Comparison of ENCODE assay signal across 8 mouse cellular contexts in the genomic region with DNA sequence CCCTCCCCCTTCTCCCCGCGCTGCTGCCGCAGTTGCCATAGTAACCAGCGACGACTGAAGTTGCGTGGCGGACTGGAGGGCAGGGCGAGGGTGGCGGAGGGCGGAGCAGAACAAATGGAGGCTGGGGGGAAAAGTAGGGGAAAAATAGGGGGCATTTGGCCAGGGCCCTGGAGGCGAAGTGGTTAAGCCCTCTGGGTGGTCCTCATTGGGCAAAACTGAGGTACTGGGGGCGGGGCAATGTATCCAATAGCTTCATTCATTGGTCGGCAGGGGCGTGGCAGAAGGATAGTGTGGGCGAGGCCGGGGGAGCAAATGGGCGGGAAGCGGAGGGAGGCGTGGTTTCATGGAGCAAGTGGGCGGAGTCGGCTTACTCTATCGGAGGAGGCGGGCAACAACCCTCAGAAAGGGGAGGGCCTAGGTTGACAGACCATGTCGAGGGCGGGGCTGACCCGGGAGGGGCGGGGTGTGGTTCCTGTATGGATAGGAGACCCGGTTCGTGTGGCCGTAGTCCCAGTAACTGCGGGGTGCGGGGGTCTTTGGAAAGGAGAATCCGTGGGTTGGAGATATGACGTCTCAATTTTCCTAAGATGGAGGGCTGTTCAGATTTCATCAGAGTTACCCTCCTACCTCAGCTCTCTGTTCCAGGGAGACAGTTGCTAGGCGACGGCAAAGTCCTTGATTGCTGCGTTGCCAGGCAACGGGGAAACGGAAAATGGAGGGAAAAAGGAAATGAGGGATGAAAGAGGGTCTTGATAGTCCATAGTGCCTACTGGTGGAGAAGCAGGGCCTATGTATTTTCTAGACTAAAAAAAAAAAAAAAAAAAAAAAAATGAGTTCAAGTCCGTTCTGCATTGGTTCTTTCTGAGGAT. TPM values are rescaled to one million over a fixed set of nuclear protein-coding genes. Genes with fewer than 3 reads are reported as not detected.
DNase-seq lines count a peak whose midpoint lies in the region; ATAC-seq and TF ChIP-seq lines count a peak whose summit lies in the region.

No protein-coding gene starts in this region.

- H3K9ac ChIP-seq in embryonic facial prominence, embryonic 14.5 days (ENCODE audit: low read depth, low read length), result peak overlapping the region; percentile 41
- H3K9ac ChIP-seq in limb, embryonic 14.5 days (ENCODE audit: low read depth, low read length, severe bottlenecking), result 0 out of 2 replicates have a peak overlapping the region, but pooled peaks have one; percentile 21
- peak overlapping the region; percentile 42 for H3K9ac ChIP-seq in midbrain, postnatal 0 days (replicated peaks; ENCODE audit: low read length, poor library complexity, severe bottlenecking)

- H3K9me3 ChIP-seq in embryonic facial prominence, embryonic 14.5 days (ENCODE audit: control insufficient read depth, low read length), result no peaks in the 10 kb centered on the region
- H3K9me3 ChIP-seq in limb, embryonic 14.5 days (ENCODE audit: control insufficient read depth, low read length), result no peaks in the 10 kb centered on the region
- H3K9me3 ChIP-seq in midbrain, postnatal 0 days (ENCODE audit: low read length), result no peaks in the 10 kb centered on the region

- no peaks in the 10 kb centered on the region for H3K27me3 ChIP-seq in embryonic facial prominence, embryonic 14.5 days (replicated peaks; ENCODE audit: control insufficient read depth, insufficient read depth, low read length)
- no peaks in the 10 kb centered on the region for H3K27me3 ChIP-seq in limb, embryonic 14.5 days (ENCODE audit: control insufficient read depth, insufficient read depth, low read length)
- no peaks in the 10 kb centered on the region for H3K27me3 ChIP-seq in midbrain, postnatal 0 days (ENCODE audit: insufficient read depth, low read length)

- TF ChIP-seq CTCF in midbrain, postnatal 0 days (IDR thresholded peaks at IDR 0.05), result peak; percentile 61

- peak; percentile 96 for DNase-seq in 3T3-L1 (ENCODE audit: low read depth, low spot score)
- DNase-seq in adrenal gland, postnatal 4 days (ENCODE audit: low spot score in 2 of 2), result peak; percentile 93 to 94
- peak; percentile 99 for DNase-seq in embryonic facial prominence, embryonic 14.5 days (ENCODE audit: low spot score)
- DNase-seq in heart, adult 8-10 months (ENCODE audit: low spot score), result peak; percentile 93
- DNase-seq in kidney, adult 9 months, result peak; percentile 98
- peak; percentile 99 for DNase-seq in limb, embryonic 14.5 days (ENCODE audit: low spot score)
- peak; percentile 100 for DNase-seq in midbrain, postnatal 0 days (ENCODE audit: low spot score)
- DNase-seq in spleen, postnatal 14 days (ENCODE audit: low spot score in 2 of 2), result peak; percentile 86 to 91

- H3K36me3 ChIP-seq in embryonic facial prominence, embryonic 14.5 days (ENCODE audit: control insufficient read depth, insufficient read depth, low read length), result no peaks in the 10 kb centered on the region
- H3K36me3 ChIP-seq in limb, embryonic 14.5 days (ENCODE audit: control insufficient read depth, insufficient read depth, low read length), result no peaks in the 10 kb centered on the region
- no peaks in the 10 kb centered on the region for H3K36me3 ChIP-seq in midbrain, postnatal 0 days (ENCODE audit: insufficient read depth, low read length)

- WGBS in embryonic facial prominence, embryonic 14.5 days, result 2% methylated on average over 40 of the region's 40 CpGs
- WGBS in limb, embryonic 14.5 days, result 2% methylated on average over 40 of the region's 40 CpGs
- WGBS in midbrain, postnatal 0 days, result under 1% methylated on average over 39 of the region's 40 CpGs

- peaks cover 46% of the 10 kb centered on the region for H3K4me1 ChIP-seq in embryonic facial prominence, embryonic 14.5 days (ENCODE audit: control insufficient read depth, insufficient read depth, low read length)
- peaks cover 56% of the 10 kb centered on the region for H3K4me1 ChIP-seq in limb, embryonic 14.5 days (ENCODE audit: control insufficient read depth, insufficient read depth, low read length)
- peaks cover 27% of the 10 kb centered on the region for H3K4me1 ChIP-seq in midbrain, postnatal 0 days (ENCODE audit: insufficient read depth, low read length)

- ATAC-seq in embryonic facial prominence, embryonic 14.5 days (ENCODE audit: low read depth), result peak; percentile 61
- peak; percentile 72 for ATAC-seq in limb, embryonic 14.5 days (ENCODE audit: low FRiP score, low read depth)
- peak; percentile 87 for ATAC-seq in midbrain, postnatal 0 days (ENCODE audit: low FRiP score)

- H3K4me3 ChIP-seq in embryonic facial prominence, embryonic 14.5 days (ENCODE audit: low read depth, low read length), result peak overlapping the region; percentile 69
- H3K4me3 ChIP-seq in limb, embryonic 14.5 days (replicated peaks; ENCODE audit: low read length), result peak overlapping the region; percentile 79
- peak overlapping the region; percentile 63 for H3K4me3 ChIP-seq in midbrain, postnatal 0 days (ENCODE audit: low read depth, low read length)

- H3K4me2 ChIP-seq in embryonic facial prominence, embryonic 14.5 days (ENCODE audit: low read depth, low read length), result peak overlapping the region; percentile 85
- peak overlapping the region; percentile 89 for H3K4me2 ChIP-seq in limb, embryonic 14.5 days (replicated peaks; ENCODE audit: low read depth, low read length, severe bottlenecking)
- peak overlapping the region; percentile 87 for H3K4me2 ChIP-seq in midbrain, postnatal 0 days (ENCODE audit: low read depth, low read length, poor library complexity, severe bottlenecking)

- TF ChIP-seq POLR2A in limb, embryonic 14.5 days (IDR thresholded peaks at IDR 0.05; ENCODE audit: borderline replicate concordance, extremely low read depth, insufficient read depth, insufficient read length), result no peak

- H3K27ac ChIP-seq in embryonic facial prominence, embryonic 14.5 days (replicated peaks; ENCODE audit: low read depth, low read length), result peak overlapping the region; percentile 94; the same call in 1 of the 2 replicates
- H3K27ac ChIP-seq in limb, embryonic 14.5 days (replicated peaks; ENCODE audit: low read depth, low read length), result peak overlapping the region; percentile 63
- H3K27ac ChIP-seq in midbrain, postnatal 0 days (ENCODE audit: low read depth, low read length), result peak overlapping the region; percentile 96

RNA-seq across cellular contexts. Expression of a gene that starts 4.8 kb away (rescaled TPM):
- total RNA-seq in adrenal gland, postnatal 4 days (2021), result 10 to 100 TPM; 63.0 to 64.4 TPM
- polyA plus RNA-seq in embryonic facial prominence, embryonic 14.5 days (2014; fragmentation: Nextera tagmentation; extraction: Ambion mirVana), result 7.3 and 8.4 TPM in 2 replicates
- 1 to 10 TPM; 3.9 to 6.3 (median 5.2) TPM for total RNA-seq in heart, adult 8-10 months (2022)
- polyA plus RNA-seq in limb, embryonic 14.5 days (2012; rRNA removed), result 89.6 and 99.8 TPM in 2 replicates
- 9.7 and 10.0 TPM in 2 replicates for polyA plus RNA-seq in limb, embryonic 14.5 days (2014; fragmentation: Nextera tagmentation; extraction: Ambion mirVana)
- 256 and 269 TPM in 2 replicates for total RNA-seq in midbrain, postnatal 0 days (2014; rRNA removed)
- polyA plus RNA-seq in midbrain, postnatal 0 days (2015; fragmentation: Nextera tagmentation; extraction: Ambion mirVana), result 16.1 and 18.1 TPM in 2 replicates

RNA-seq across cellular contexts. Expression of a gene that starts 6.3 kb away (rescaled TPM):
- total RNA-seq in adrenal gland, postnatal 4 days (2021), result 100 to 1,000 TPM; 295 to 378 TPM
- polyA plus RNA-seq in embryonic facial prominence, embryonic 14.5 days (2014; fragmentation: Nextera tagmentation; extraction: Ambion mirVana), result 90.0 and 95.5 TPM in 2 replicates
- 1,000 to 10,000 TPM; 1,233 to 1,415 (median 1,285) TPM for total RNA-seq in heart, adult 8-10 months (2022)
- 52.9 and 55.4 TPM in 2 replicates for polyA plus RNA-seq in limb, embryonic 14.5 days (2012; rRNA removed)
- 71.8 and 77.0 TPM in 2 replicates for polyA plus RNA-seq in limb, embryonic 14.5 days (2014; fragmentation: Nextera tagmentation; extraction: Ambion mirVana)
- total RNA-seq in midbrain, postnatal 0 days (2014; rRNA removed), result 35.9 and 42.7 TPM in 2 replicates
- polyA plus RNA-seq in midbrain, postnatal 0 days (2015; fragmentation: Nextera tagmentation; extraction: Ambion mirVana), result 62.1 and 64.2 TPM in 2 replicates

RNA-seq across cellular contexts. Expression of a gene that starts 21.1 kb away (rescaled TPM):
- 10 to 100 TPM; 35.5 to 38.2 TPM for total RNA-seq in adrenal gland, postnatal 4 days (2021)
- 30.8 and 36.2 TPM in 2 replicates for polyA plus RNA-seq in embryonic facial prominence, embryonic 14.5 days (2014; fragmentation: Nextera tagmentation; extraction: Ambion mirVana)
- total RNA-seq in heart, adult 8-10 months (2022), result 1 to 10 TPM; 4.0 to 6.4 (median 5.1) TPM
- polyA plus RNA-seq in limb, embryonic 14.5 days (2012; rRNA removed), result 65.4 and 81.0 TPM in 2 replicates
- polyA plus RNA-seq in limb, embryonic 14.5 days (2014; fragmentation: Nextera tagmentation; extraction: Ambion mirVana), result 40.3 and 47.0 TPM in 2 replicates
- total RNA-seq in midbrain, postnatal 0 days (2014; rRNA removed), result 31.5 and 33.3 TPM in 2 replicates
- polyA plus RNA-seq in midbrain, postnatal 0 days (2015; fragmentation: Nextera tagmentation; extraction: Ambion mirVana), result 19.0 and 20.0 TPM in 2 replicates

RNA-seq across cellular contexts. Expression of a gene that starts 25.9 kb away (rescaled TPM):
- total RNA-seq in adrenal gland, postnatal 4 days (2021), result 10 to 100 TPM; 51.4 to 53.4 TPM
- polyA plus RNA-seq in embryonic facial prominence, embryonic 14.5 days (2014; fragmentation: Nextera tagmentation; extraction: Ambion mirVana), result 47.0 and 49.3 TPM in 2 replicates
- 10 to 100 TPM; 21.0 to 24.9 (median 23.6) TPM for total RNA-seq in heart, adult 8-10 months (2022)
- 66.7 and 69.2 TPM in 2 replicates for polyA plus RNA-seq in limb, embryonic 14.5 days (2012; rRNA removed)
- 51.7 and 60.5 TPM in 2 replicates for polyA plus RNA-seq in limb, embryonic 14.5 days (2014; fragmentation: Nextera tagmentation; extraction: Ambion mirVana)
- total RNA-seq in midbrain, postnatal 0 days (2014; rRNA removed), result 42.4 and 45.2 TPM in 2 replicates
- 37.6 and 40.0 TPM in 2 replicates for polyA plus RNA-seq in midbrain, postnatal 0 days (2015; fragmentation: Nextera tagmentation; extraction: Ambion mirVana)

RNA-seq across cellular contexts. Expression of a gene that starts 30.6 kb away (rescaled TPM):
- 100 to 1,000 TPM; 294 to 311 TPM for total RNA-seq in adrenal gland, postnatal 4 days (2021)
- 577 and 590 TPM in 2 replicates for polyA plus RNA-seq in embryonic facial prominence, embryonic 14.5 days (2014; fragmentation: Nextera tagmentation; extraction: Ambion mirVana)
- 100 to 1,000 TPM; 287 to 342 (median 325) TPM for total RNA-seq in heart, adult 8-10 months (2022)
- polyA plus RNA-seq in limb, embryonic 14.5 days (2012; rRNA removed), result 431 and 477 TPM in 2 replicates
- polyA plus RNA-seq in limb, embryonic 14.5 days (2014; fragmentation: Nextera tagmentation; extraction: Ambion mirVana), result 574 and 593 TPM in 2 replicates
- 197 and 226 TPM in 2 replicates for total RNA-seq in midbrain, postnatal 0 days (2014; rRNA removed)
- 501 and 511 TPM in 2 replicates for polyA plus RNA-seq in midbrain, postnatal 0 days (2015; fragmentation: Nextera tagmentation; extraction: Ambion mirVana)

Comparison
In these comparisons a context has a peak if more than half of its experiments do, and no peak if none do; other contexts are left out.
1. Peak in every context shown above with its lines: DNase-seq, ATAC-seq, H3K4me3 ChIP-seq and H3K27ac ChIP-seq.
2. RNA of a gene that starts 4.8 kb away (total RNA-seq): 256 to 269 TPM in midbrain, postnatal 0 days and 63.0 to 64.4 TPM in adrenal gland, postnatal 4 days; 3.9 to 6.3 TPM in heart, adult 8-10 months; every median in the first group is over 4 times any median in the second.